Mouse (Mus musculus) myocyte (in vitro differentiated cells): Measurements from ENCODE around the gene Erv3. TPM values are rescaled to one million over a fixed set of nuclear protein-coding genes. Genes with fewer than 3 reads are reported as not detected.

Source experiments
- H3K27me3 ChIP-seq: one replicate; pipeline ENCODE4 v1.6.1; 2011; ENCODE audit not compliant: control insufficient read depth, insufficient read depth, insufficient read length
- H3K36me3 ChIP-seq: one replicate; pipeline ENCODE4 v1.6.1; 2011; ENCODE audit not compliant: control insufficient read depth, insufficient read depth
- H3K4me2 ChIP-seq: one replicate; pipeline ENCODE4 v1.6.1; 2011; ENCODE audit warnings: low read depth, control low read depth
- H3K4me3 ChIP-seq: one replicate; pipeline ENCODE4 v1.5.1; 2011; ENCODE audit warnings: mild to moderate bottlenecking, control low read depth, moderate library complexity
- H3K79me2 ChIP-seq: one replicate; pipeline ENCODE4 v1.6.1; 2011; ENCODE audit not compliant: control insufficient read depth, insufficient read depth
- H3ac ChIP-seq: one replicate; pipeline ENCODE4 v1.6.1; 2011; ENCODE audit not compliant: control insufficient read depth, insufficient read length
- CEBPB ChIP-seq: IDR thresholded peaks from 2 replicates; pipeline ENCODE4 v1.6.1; 2011; ENCODE audit warnings: mild to moderate bottlenecking, moderate library complexity; ENCODE audit not compliant: poor library complexity, insufficient read depth, severe bottlenecking
- E2F4 ChIP-seq: IDR thresholded peaks from one replicate; pipeline ENCODE4 v1.6.1; 2011; ENCODE audit warnings: mild to moderate bottlenecking, control low read depth, moderate library complexity; ENCODE audit not compliant: insufficient read depth
- MAX ChIP-seq: IDR thresholded peaks from one replicate; pipeline ENCODE4 v1.6.1; 2011; ENCODE audit warnings: low read depth, mild to moderate bottlenecking, control low read depth
- MYOD1 ChIP-seq, 3 experiments: IDR thresholded peaks; one replicate each; pipeline ENCODE4 v1.6.1; 2011; ENCODE audit warnings: control low read depth in 2 of 3, low read depth in 2 of 3, mild to moderate bottlenecking in 2 of 3, moderate library complexity in 1 of 3; ENCODE audit not compliant: insufficient read length in 2 of 3, control insufficient read depth in 1 of 3
- MYOG ChIP-seq, 3 experiments: IDR thresholded peaks; one replicate each; pipeline ENCODE4 v1.6.1; 2011; ENCODE audit warnings: control low read depth in 2 of 3, low read depth in 2 of 3, mild to moderate bottlenecking in 2 of 3; ENCODE audit not compliant: insufficient read length in 2 of 3, control insufficient read depth in 1 of 3, insufficient read depth in 1 of 3
- POLR2A ChIP-seq: IDR thresholded peaks from one replicate; pipeline ENCODE4 v1.6.1; 2011; ENCODE audit warnings: low read depth, mild to moderate bottlenecking, control low read depth, moderate library complexity; ENCODE audit not compliant: insufficient read length
- POLR2AphosphoS2 ChIP-seq: IDR thresholded peaks from one replicate; pipeline ENCODE4 v1.6.1; 2011; ENCODE audit warnings: low read depth, control low read depth; ENCODE audit not compliant: insufficient read length
- REST ChIP-seq: IDR thresholded peaks from one replicate; pipeline ENCODE4 v1.6.1; 2011; ENCODE audit warnings: mild to moderate bottlenecking, control low read depth, moderate library complexity; ENCODE audit not compliant: insufficient read depth, insufficient read length
- SRF ChIP-seq: IDR thresholded peaks from one replicate; pipeline ENCODE4 v1.6.1; 2011; ENCODE audit warnings: low read depth; ENCODE audit not compliant: control insufficient read depth, insufficient read length
- TCF12 ChIP-seq: IDR thresholded peaks from one replicate; pipeline ENCODE4 v1.6.1; 2011; ENCODE audit warnings: mild to moderate bottlenecking, control low read depth; ENCODE audit not compliant: poor library complexity, insufficient read depth, severe bottlenecking
- TCF3 ChIP-seq: IDR thresholded peaks from one replicate; pipeline ENCODE4 v1.6.1; 2011; ENCODE audit warnings: low read depth, control low read depth; ENCODE audit not compliant: insufficient read length
- USF1 ChIP-seq: IDR thresholded peaks from one replicate; pipeline ENCODE4 v1.6.1; 2011; ENCODE audit warnings: low read depth, mild to moderate bottlenecking, control low read depth, moderate library complexity
- polyA plus RNA-seq: library from polyadenylated mRNA; unstranded; fragments of >200 nt; fragmentation: generic; extraction: Trizol; gene quantifications from one replicate; pipeline ENCODE4 v1.2.1, GENCODE M21; 2012; ENCODE audit warnings: missing spikeins

The Erv3 gene
- polyA plus RNA-seq, 1 experiment, result 0.01 TPM

DNA sequence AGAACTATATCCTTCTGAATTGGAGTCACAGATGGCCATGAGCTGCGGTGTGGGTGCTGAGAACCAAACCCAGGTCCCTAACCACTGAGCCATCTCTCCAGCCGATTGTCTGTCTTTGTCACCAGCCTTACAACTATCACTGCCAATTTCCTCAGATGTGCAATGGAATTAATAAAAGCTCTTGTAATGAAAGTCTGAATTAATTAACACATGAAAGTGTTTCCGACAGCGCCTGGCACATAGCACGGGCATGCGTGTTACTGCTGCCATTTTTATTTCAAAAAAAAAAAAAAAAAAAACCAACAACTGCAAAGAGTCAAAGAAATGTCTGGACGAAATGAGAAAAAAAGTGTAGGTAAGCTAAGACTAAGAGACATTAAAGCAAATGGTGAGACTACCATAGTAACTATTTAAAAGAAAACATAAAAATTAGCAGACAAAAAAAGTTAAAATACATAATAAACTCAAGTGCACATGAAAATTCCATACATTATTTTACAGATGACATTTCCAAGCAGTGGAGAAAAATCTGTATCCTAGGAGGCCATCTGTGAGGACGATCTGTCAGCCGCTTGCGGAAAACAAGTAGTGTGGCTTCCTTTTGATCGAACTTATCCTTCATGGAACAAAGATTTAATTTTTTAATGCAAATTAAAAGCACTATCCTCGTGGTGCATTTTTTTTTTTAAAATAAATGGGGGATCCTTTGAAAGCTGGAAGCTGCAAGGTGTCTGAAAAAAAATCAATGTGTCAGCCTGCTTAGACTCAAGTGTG, 38.0 kb upstream of the Erv3 start:
- Histone ChIP-seq H3K36me3 (no peaks in the 10 kb centered on the region), H3ac (no peak overlapping the region), H3K27me3 (no peaks in the 10 kb centered on the region), H3K79me2 (no peaks in the 10 kb centered on the region), H3K4me3 (no peak overlapping the region), H3K4me2 (no peak overlapping the region)
- TF ChIP-seq SRF (no peak), USF1 (no peak), TCF3 (no peak), MAX (no peak), POLR2A (no peak), MYOG (IDR thresholded peaks at IDR 0.05; ENCODE audit: control insufficient read depth in 1 of 3, insufficient read depth in 1 of 3, insufficient read length in 2 of 3, low read depth in 2 of 3) (no peak), MYOD1 (IDR thresholded peaks at IDR 0.05; ENCODE audit: control insufficient read depth in 1 of 3, insufficient read length in 2 of 3, low read depth in 2 of 3) (no peak), CEBPB (no peak), TCF12 (no peak), E2F4 (no peak), POLR2AphosphoS2 (no peak)

DNA sequence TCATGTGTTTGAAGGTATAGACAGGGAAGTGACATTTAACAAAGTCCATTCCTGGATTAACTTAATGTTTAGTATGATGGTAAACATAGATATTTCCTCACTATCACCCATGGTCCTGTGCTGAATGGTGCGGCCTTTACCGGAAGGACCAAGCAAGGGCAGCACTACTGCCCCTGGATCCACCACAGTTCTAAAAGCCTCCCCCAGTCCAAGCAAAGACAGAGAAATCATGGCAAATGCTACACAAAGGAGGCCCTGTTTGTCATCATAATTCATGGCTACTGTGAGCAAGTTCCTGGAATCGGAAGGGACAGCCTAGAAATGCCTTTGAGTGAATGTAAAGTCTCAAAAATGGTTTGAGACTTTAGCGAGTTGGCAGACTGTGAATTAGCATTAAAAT, 36.5 kb upstream of the Erv3 start:
- Histone ChIP-seq H3K4me2 (no peak overlapping the region), H3K4me3 (no peak overlapping the region), H3K79me2 (no peaks in the 10 kb centered on the region), H3K27me3 (no peaks in the 10 kb centered on the region), H3ac (no peak overlapping the region), H3K36me3 (no peaks in the 10 kb centered on the region)
- TF ChIP-seq CEBPB (no peak), E2F4 (no peak), SRF (no peak), TCF12 (no peak)

DNA sequence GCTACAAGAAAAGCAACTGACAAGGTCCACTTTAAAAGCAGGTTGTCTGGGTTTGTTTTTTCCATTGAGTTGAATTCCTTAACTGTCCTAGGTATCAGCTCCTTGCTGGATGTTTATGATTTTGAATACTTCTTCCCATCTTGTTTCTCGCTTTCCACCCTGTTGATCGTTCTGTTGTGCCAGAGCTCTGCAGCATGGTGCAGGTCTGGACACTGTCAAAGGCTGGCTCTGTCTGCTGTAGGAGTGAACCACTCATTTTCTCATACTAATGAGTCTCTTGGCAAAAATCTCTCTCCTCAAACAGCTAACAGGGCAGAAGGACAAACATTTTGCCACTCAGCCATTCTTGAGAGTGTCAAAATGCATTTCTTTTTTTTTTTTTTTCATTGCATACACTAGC, 35.6 kb upstream of the Erv3 start:
- H3K4me3 ChIP-seq, result no peak overlapping the region
- H3K36me3 ChIP-seq, result no peaks in the 10 kb centered on the region
- no peaks in the 10 kb centered on the region for H3K27me3 ChIP-seq
- no peak overlapping the region for H3ac ChIP-seq
- no peaks in the 10 kb centered on the region for H3K79me2 ChIP-seq
- no peak for TF ChIP-seq MYOD1 (IDR thresholded peaks at IDR 0.05; ENCODE audit: control insufficient read depth in 1 of 3, insufficient read length in 2 of 3, low read depth in 2 of 3)
- no peak for TF ChIP-seq E2F4
- no peak for TF ChIP-seq REST
- no peak overlapping the region for H3K4me2 ChIP-seq

DNA sequence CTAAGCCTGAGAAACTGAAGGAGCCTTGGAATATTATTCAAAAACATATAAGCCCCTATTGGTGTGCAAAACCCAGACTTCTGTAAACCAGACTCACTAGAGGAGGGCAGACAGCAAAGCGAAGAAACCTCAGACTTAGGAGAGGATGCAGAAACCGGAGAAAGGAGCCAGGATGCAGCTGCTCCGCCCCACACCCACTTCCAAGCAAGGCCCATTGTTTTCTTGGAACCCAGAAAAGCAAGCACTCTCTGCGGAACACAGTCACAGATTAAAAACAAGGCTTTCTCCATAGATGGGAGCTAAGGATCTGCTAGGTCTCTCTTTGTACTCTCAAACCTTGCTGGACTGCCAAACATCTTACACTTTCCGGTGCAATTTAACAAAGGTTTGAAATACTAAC, 33.0 kb upstream of the Erv3 start:
- no peaks in the 10 kb centered on the region for H3K36me3 ChIP-seq
- H3K4me3 ChIP-seq, result no peak overlapping the region
- no peaks in the 10 kb centered on the region for H3K79me2 ChIP-seq
- H3ac ChIP-seq, result no peak overlapping the region
- no peak overlapping the region for H3K4me2 ChIP-seq
- TF ChIP-seq CEBPB (no peak), POLR2A (no peak), USF1 (no peak), E2F4 (no peak), MYOD1 (IDR thresholded peaks at IDR 0.05; ENCODE audit: control insufficient read depth in 1 of 3, insufficient read length in 2 of 3, low read depth in 2 of 3) (peak in 1 of 3 experiments; percentile 23)
- H3K27me3 ChIP-seq, result no peaks in the 10 kb centered on the region

DNA sequence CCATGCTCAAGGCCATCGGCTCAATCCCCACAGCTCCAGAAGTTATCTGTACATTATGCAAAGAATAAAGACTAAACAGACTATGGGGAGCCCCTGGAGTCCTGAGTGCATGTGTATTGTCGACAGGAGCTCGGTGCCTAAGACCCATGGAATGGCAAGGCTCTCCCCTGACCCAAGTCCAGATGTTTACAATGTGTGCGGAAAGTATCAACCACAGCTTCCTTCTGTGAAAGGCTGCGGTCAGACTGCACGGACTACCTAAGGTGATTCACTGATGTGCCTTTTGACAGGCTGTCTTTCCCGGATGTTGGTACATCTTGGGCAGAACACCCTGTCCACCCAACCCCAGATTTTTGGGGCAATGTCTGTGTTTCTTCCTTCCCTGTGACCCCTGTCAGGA, 28.7 kb upstream of the Erv3 start:
- Histone ChIP-seq H3K4me2 (no peak overlapping the region), H3K4me3 (no peak overlapping the region), H3K79me2 (no peaks in the 10 kb centered on the region), H3K27me3 (no peaks in the 10 kb centered on the region), H3K36me3 (no peaks in the 10 kb centered on the region), H3ac (no peak overlapping the region)
- TF ChIP-seq CEBPB (no peak), TCF12 (no peak), POLR2AphosphoS2 (no peak), MYOG (IDR thresholded peaks at IDR 0.05; ENCODE audit: control insufficient read depth in 1 of 3, insufficient read depth in 1 of 3, insufficient read length in 2 of 3, low read depth in 2 of 3) (no peak), REST (no peak), TCF3 (no peak), E2F4 (no peak), POLR2A (no peak), MYOD1 (IDR thresholded peaks at IDR 0.05; ENCODE audit: control insufficient read depth in 1 of 3, insufficient read length in 2 of 3, low read depth in 2 of 3) (no peak), USF1 (no peak), SRF (no peak), MAX (no peak)
